Mouse (Mus musculus) embryo, embryonic 10 days (tissue): ENCODE measurements around the gene Prdm1.

ENCODE experiments used
- DNase-seq: peaks from one replicate; pipeline ENCODE4 v3.0.0-alpha.2; 2015; ENCODE audit warnings: low spot score

Gene Prdm1

DNA sequence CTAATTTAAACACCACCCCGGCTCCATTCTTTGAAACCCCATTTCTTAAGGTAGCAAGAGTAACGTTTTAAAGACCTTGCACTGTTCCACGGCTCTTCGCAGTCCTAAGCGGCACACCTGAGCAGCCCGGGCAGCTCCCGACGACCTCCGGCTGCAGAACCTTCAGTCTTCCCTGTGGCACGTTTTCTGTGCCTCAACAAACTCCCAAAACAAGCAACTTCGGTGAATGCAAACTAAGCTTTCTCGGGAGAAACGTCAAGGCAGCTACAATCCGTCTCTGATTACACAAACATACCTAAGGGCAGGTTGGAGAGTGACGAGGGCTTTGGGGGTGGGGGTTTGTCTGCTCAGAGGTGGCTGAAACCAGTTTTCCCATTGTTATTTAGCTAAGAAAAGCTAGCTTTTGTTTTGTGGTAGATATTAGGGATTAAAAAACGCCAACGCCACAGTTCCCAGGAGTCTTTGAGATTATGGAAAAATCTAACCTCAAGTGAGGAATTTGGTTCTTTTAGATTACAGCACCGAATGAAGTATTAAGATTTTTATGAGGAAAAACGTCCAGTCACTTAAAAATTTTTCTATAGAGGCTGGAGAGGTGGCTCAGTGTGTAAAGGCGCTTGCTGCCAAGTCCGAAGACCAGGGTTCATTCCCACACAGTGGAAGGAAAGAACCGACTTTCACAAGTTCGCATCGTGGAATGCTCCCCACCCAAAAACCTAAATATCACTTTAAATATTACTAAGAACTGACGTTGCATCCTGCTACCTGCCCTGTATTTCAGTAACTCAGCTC, at the start of gene Prdm1:
Prdm1 (minus strand) TSS at position 211 of the 792 bp plus-strand sequence.
- peak; percentile 23 for DNase-seq

- DNase-seq, result no peak
Observed at GRCm38 (mm10) chr10:44565971-44566370, 37.7 kb upstream of the Prdm1 start.

DNA sequence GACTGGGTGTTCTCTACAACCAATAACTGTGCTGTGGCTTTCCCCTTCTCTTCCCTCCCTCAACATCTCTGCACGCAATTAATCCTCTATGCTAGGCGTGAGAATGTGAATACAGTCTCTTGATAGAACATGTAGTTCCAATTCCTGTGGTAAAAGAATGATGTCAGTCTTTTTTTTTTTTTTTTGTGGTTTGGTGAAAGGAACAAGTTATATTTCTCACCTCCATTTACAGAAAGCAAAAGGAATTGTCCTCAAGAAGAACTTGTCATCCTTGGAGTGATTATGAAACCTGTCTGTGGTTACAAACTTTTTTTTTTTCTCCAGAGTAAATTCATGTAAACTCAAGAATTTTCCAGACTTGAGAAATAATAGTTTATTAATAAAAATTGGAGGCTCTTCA, 36.8 kb upstream of the Prdm1 start:
- no peak for DNase-seq

- no peak for DNase-seq
Observed at GRCm38 (mm10) chr10:44556845-44557244, 28.5 kb upstream of the Prdm1 start.

DNA sequence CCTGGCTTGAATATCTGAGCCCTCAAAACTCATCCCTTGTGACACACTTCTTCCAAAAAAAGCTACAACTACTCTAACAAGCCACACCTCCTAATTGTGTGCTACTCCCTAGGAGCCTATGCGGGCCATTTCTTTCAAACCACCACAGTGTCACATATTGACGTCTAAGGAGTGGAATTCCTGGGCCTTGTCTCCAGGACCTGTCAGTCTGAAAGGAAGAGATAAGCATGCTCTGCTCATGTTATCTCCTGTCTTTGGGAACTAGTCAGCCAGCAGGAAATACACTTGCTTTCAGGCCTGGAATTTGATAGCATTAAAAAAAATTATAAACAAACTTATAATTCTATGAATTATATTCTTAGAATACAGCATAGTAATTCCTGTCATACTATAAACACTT, 27.0 kb upstream of the Prdm1 start:
- no peak for DNase-seq

DNA sequence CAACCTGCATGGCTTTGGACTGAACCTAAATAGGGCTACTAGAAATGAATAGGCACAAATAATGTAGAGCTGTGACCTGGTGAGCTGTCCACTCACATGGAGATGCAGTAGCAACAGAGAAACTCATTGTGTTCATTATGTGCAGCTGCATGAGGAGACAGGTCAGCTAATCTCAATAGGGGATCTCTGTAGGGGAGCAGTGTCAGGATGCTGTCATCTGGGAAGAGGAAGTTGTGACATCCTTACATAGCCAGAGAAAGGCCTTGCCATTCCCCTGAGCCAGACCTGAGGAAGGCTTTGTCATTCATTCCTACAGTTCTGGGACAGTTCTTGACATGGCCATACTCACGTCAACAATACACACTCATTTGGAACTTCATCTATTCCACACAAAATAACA, 25.3 kb upstream of the Prdm1 start:
- DNase-seq, result no peak

GRCm38 (mm10) chr10:44539033-44539578, 10.8 kb upstream of the Prdm1 start:
- DNase-seq, result peak; percentile 16

GRCm38 (mm10) chr10:44538137-44538536, 9.8 kb upstream of the Prdm1 start:
- DNase-seq, result peak; percentile 15

DNA sequence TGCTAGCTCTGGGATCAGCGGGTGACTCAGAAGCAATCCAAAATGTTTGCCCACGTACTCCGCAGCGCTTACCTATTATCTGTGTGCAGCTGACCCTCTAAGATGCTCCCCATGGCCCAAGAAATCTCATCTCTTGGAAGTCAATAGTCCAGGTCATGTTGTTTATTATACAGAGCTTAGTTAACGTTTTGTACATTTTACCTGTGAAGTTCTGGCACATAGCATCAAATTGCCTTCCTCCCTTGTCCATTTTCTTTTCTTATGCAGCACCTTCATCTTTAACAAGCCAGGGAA, 1.7 kb upstream of the Prdm1 start:
- DNase-seq, result no peak

GRCm38 (mm10) chr10:44529218-44530066, 1.1 kb upstream of the Prdm1 start:
- DNase-seq, result peak; percentile 92

DNA sequence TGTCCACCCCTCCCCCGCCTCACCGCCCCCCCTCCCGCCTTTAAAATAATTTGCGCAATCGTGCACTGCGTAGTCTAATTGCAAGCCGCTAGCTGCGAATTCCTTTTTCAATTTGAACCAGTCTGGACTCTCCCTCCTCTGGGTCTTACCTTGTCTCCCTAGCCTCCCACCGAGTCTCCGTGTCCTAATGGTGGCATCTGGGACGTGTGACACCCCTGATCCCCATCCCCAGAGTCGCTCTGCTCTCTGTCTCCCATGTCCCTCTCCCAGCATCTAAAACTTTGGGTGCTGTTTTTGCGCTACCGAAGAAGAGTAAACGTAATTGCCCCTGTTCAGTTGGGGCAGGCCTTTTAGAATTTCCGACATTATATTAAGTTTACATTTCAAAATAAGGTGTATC, 650 bp downstream of the Prdm1 start:
- peak; percentile 20 for DNase-seq

GRCm38 (mm10) chr10:44526751-44527591, 1.3 kb downstream of the Prdm1 start:
- peak; percentile 64 for DNase-seq

DNA sequence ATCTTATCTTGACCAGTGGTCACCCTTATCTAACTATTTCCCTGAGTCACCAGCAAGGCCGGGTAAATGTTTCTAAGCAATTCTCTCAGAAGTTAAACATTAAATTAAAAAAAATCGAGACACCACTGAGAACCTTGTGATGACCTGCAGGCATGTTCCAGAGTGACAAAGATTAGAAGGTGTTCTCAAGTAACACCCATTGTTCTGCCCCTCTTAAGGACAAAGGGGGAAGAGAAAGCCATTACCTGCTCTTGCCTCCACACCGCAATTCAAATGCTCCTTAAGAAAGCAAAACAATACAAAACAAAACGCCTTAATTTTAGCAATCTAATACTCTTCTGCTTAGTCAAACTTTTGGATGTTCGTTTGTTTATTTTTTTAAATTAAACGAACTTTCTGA, 8.1 kb downstream of the Prdm1 start:
- no peak for DNase-seq

GRCm38 (mm10) chr10:44518631-44519030, 9.7 kb downstream of the Prdm1 start:
- DNase-seq, result no peak

DNA sequence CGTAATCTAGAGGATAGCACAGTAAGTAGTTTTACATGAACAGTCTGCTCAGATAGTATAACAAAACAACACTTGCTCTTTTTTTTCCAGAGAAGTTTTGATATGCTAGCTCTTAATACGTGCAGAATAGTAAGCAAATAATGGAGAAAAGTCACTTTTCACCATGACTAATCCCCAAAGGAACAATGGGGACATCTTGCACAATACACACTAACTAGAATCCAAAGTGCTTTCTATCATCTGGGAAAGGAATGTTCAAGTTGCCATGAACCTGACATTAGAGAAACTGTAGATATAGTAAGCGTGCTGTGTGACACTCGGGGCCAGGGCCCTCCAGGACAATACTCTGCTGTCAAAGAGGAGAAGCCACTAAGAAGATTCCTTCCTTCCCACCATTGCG, 15.2 kb downstream of the Prdm1 start:
- DNase-seq, result no peak

DNA sequence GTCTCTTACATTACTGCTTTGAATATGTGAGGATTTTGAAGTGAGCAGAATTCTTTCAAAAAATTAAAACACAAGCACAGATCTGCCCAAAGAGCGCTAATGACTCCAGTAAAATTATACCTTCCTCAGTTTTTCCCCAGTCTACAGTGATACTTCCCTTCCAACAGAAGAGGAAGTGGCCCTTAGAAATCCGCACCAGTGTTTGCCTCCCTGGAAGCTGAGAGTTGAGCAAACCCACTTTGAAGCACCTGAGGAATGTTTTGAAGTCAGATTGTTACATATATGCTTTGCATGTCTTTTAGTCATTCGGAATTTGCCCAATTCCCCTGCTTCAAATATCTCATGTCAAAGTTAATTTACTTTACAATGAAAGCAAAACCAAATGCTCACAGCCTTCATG, 17.3 kb downstream of the Prdm1 start:
- DNase-seq, result no peak

- DNase-seq, result no peak
Observed at GRCm38 (mm10) chr10:44508649-44509048, 19.7 kb downstream of the Prdm1 start.

GRCm38 (mm10) chr10:44507984-44508383, 20.3 kb downstream of the Prdm1 start:
- DNase-seq, result no peak

DNA sequence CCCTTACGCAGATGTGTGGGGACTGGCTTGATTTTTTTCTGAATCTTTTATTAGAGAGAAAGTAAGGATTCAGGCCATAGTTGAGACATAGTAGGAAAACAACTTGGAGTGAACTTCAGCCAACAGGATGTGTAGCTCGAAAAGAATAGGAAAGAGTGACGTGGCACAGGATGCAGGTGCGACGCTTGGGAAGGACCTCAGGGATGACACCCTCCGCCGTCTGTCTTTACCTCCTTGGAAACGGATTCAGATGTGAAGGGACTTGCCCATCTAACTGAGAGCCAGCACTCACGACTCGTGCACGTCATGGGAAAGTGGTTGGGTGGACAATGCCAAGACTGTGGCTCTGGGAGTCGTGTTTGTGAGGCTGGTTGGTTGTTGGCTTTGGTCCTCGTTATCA, 25.4 kb downstream of the Prdm1 start:
- DNase-seq, result no peak

DNA sequence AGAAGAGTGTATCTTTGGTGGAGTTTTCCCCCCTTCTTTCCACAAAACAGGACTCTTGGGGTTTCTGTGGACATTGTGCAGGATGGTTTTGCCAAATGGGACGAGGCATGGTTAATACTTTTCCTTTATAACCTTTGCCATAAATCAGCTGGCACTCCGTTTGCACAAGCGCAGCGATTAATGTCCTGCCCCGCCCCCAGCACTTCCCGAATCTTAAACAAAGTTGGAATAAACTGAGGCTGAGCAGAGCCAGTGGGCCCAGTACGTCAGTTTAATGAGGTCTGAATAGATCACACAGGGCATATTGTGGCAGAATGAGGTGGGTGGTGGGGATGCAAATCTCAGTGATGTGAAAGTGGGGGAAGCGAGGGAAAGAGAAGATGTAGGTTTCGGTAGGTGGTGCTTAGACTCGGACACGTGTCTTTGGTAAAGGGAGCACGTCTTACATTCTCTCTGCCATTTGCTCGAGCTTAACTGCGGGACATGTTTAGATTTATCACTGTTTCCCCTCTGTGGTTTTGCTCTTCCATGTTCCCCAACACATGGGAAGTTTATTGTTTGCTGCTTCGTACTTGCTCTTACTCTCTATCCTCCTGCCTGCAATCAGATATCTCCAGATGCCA, 28.3 kb downstream of the Prdm1 start:
- DNase-seq, result peak; percentile 31

GRCm38 (mm10) chr10:44493818-44494492, 34.3 kb downstream of the Prdm1 start:
- no peak for DNase-seq
